Mouse (Mus musculus) mature B cell (primary cell): ENCODE results near the gene Slc9a3.

ENCODE experiments used
- in situ Hi-C: fragments of 300-500 bp; cut with MboI; formaldehyde crosslinking; loops from 2 replicates; pipeline ENCODE4 v1.14.3; 2019

The Slc9a3 gene

GRCm38 (mm10) chr13:74144120-74144884 is 23.0 kb downstream of the Slc9a3 start:
- in situ Hi-C loops = no loop called here

- in situ Hi-C loops = no loop called here
Measured at GRCm38 (mm10) chr13:74145983-74146622, 24.8 kb downstream of the Slc9a3 start.

DNA sequence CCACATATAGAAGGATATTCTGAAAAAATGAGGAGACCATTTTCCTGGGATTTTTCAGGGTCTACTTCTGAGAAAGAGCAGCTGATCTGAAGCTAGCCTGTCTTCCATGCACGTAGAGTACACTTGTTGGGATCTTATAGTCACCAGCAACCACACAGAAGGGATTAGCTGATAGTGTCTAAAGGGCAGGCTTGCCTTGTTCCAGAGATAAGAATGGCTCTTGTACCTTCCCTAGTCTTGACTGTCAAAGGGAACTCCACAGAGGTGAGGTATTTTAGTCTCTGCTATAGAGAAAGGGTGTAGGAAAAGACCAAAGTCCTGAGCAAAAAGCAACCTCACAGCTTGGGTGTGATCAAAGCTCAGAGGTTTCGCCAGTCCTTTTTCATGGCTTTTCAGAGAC is 26.1 kb downstream of the Slc9a3 start:
- in situ Hi-C loops = no loop called here

GRCm38 (mm10) chr13:74166348-74167056 is 45.2 kb downstream of the Slc9a3 start:
- in situ Hi-C loops = no loop called here

- in situ Hi-C loops = no loop called here
Measured at GRCm38 (mm10) chr13:74167057-74167413, 45.8 kb downstream of the Slc9a3 start.

DNA sequence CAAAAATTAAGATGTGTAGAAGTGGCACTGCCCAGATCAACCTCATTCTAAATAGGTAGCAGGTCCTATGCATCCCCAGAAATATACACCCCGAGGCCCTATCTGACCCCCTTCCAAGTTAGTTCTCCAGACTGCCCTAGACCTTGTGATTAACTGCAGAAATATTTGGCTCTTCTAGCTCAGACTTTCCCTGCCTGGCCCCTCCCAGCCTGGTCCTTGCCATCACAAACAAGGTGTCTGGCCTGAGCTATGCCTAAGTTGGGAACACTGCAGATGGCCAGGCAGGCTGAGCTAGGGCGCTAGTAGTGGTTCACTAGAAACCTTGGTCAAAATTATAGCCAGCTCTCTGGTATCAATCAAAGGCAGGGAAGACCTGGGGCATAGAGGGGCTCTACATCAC is 46.2 kb downstream of the Slc9a3 start:
- in situ Hi-C loops = no loop called here

- in situ Hi-C loops = no loop called here
Measured at GRCm38 (mm10) chr13:74169446-74170164, 48.3 kb downstream of the Slc9a3 start.

DNA sequence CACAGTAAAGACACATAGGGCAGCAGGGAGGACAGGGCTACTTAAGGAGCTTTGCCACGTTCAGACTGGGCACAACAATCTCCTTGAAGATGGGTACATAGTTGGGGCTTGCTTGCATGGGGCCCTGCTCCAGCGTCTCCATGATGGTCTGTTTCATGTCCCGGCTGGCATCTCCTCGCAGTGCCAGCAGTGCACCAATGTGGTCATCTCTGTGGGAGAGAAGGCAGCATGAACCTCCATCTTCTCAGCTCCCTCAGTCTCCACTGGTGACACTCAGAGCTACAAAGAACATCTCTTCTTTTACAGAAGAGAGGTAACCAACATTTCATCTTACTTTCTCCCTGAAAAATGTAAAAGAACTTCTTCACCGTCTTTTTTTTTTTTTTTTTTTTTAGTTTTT is 50.8 kb downstream of the Slc9a3 start:
- in situ Hi-C loops = no loop called here

GRCm38 (mm10) chr13:74183011-74183695 is 61.9 kb downstream of the Slc9a3 start:
- in situ Hi-C loops = no loop called here

- in situ Hi-C loops = no loop called here
Measured at GRCm38 (mm10) chr13:74192613-74193012, 71.4 kb downstream of the Slc9a3 start.

- in situ Hi-C loops = no loop called here
Measured at GRCm38 (mm10) chr13:74196451-74196850, 75.2 kb downstream of the Slc9a3 start.

DNA sequence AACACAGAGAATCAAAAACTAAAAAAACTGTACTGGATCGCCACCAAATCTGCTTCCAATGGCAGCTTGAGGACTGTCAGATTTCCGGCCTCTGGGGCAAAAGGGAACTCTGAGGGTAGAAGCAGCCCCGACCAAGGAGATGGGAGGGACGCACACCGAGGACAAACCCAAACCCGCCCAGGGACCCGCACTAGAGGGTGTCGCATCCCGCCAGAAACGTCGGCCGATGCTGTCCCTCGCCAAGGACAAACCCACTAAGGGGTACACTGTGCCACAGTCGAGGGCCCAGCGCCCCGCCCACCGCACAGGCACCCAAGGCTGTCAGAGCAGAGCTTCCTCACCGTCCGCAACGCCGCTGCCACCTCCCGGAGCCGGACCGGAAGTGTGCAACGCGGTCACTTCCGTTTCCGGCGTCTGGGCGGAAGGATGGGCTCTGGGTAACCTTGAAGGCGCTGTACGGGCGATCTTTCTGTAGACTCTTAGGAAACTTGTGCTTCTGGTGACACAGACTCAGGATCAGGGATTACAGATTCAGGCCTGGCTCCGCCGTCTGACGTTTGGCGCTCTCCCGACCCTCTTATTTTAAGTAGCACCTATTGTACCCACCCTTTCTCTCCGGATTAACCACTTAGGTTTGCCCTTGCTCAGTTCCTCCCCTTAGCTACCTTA is 87.2 kb downstream of the Slc9a3 start, which contains the start of gene Exoc3:
Exoc3 (minus strand) TSS at position 416 of the 669 bp plus-strand sequence.
- in situ Hi-C loops = no loop called here

DNA sequence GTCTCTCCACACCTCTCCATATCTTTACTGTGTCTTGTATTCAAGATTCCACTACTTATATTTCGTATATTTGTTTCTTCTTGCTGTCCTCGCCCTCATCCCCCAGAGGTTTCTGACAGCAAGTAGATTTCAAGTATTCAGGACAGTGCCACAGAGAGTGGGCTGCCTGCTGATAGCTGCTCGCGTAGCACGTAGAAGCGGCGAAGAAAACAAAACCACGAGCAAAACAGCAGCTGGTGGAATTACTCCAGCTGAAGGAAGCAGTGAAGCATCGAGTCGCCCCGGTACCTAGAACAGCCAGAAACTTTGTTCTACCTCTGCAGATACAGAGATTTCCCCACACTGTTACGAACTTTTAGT is 87.7 kb downstream of the Slc9a3 start:
- in situ Hi-C loops = no loop called here

DNA sequence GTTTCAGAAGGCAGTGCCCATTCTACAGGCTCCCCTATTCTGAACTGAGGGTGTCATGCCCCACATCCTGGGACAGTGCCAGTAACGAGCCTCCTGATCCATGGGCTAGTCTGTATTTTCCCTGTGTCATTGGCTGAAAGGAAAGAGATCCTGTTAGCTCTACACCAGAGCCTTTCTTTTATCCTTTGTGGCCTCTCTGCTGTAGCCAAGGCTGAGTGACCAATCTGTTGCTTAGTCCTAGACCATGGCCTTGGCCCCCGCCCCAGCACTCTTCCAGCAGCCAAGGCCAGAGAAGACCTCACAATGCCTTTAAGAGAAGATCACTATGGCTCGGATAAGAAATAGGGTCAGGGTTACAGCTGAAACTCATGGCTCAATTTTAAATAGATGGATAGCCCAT is 97.2 kb downstream of the Slc9a3 start:
- in situ Hi-C loops = no loop called here
